Mouse (Mus musculus) monocyte, adult 5-6 weeks (primary cell): ENCODE measurements around the gene Cope. TPM values are rescaled to one million over a fixed set of nuclear protein-coding genes. Genes with fewer than 3 reads are reported as not detected.

Experiments used
- ATAC-seq: fragments of 153-309, 156-312 bp; replicated peaks from 2 replicates; pipeline ENCODE4 v1.8.0; 2017; ENCODE audit warnings: mild to moderate bottlenecking; ENCODE audit not compliant: low TSS enrichment, insufficient number of reproducible peaks, severe bottlenecking, poor library complexity, low FRiP score
- total RNA-seq: library from RNA; stranded (forward); fragments of 200-1000, 200-491, 200-594 nt; gene quantifications from 3 replicates; pipeline ENCODE4 v1.2.3, GENCODE M21; 2017

Cope gene
- total RNA-seq, 1 experiment from 2014 or later, result 108 TPM

- no peak for ATAC-seq
Observed at GRCm38 (mm10) chr8:70340659-70341058, 38.3 kb downstream of the Cope start.

- ATAC-seq, result peak; percentile 36
Observed at GRCm38 (mm10) chr8:70342007-70342406, 39.7 kb downstream of the Cope start.

DNA sequence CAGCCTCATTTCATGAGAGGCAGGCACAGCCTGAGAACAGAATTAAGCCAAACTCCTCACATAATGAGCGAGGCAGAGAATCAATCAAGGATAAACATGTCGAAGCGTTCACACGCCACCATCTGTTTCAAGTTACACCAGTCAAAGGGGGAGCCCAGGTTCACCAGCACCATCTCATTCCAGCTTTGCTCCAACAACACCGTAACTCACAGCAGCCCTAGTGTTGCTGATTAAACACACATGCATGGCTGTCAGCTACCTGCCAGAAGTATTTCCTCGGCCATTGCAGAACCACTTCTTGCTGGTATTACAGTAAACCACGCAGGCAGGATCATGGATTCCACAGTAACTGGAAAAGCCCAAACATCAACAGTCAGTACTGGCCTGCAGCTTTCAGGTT, 40.8 kb downstream of the Cope start:
- ATAC-seq, result no peak

GRCm38 (mm10) chr8:70343696-70344095, 41.4 kb downstream of the Cope start:
- ATAC-seq, result no peak

DNA sequence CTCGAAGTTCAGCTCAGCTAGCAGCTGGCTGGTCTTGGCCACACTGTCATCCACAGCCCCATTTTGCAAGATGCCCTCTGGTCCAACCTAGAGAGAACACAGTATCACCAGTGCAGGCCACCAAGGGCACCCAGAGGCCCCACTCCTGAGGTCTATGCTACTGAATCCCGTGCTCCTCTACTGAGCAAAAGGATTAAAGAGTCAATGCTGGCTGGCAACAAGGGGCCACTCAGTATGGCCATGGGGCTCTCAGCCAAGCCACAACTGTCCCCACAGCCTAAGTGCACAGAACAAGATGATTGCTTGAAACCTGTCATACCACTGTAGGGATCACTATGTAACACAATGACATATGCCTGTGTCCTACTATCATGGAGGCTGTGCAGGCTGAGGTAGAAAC, 42.0 kb downstream of the Cope start:
- ATAC-seq, result no peak

DNA sequence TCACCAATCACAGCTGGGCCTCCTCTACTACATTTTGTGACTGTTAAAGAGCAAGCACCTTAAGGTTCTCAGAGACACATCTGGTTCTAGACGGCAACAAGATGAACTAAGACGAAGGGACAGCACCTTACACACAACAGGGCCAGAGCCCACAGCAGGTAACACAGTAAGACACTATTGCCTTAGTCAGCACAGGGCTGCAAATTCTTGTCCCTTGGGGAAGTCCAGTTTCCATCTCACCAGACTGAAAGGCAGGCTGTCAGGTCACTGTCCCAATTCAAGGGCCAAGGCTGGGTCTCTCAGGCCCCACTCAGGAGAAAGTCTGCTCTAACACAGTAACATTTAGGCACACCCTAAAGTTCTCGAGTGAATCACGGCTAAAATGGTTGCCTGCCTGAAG, 45.1 kb downstream of the Cope start:
- no peak for ATAC-seq

GRCm38 (mm10) chr8:70347860-70348420, 45.6 kb downstream of the Cope start:
- no peak for ATAC-seq

DNA sequence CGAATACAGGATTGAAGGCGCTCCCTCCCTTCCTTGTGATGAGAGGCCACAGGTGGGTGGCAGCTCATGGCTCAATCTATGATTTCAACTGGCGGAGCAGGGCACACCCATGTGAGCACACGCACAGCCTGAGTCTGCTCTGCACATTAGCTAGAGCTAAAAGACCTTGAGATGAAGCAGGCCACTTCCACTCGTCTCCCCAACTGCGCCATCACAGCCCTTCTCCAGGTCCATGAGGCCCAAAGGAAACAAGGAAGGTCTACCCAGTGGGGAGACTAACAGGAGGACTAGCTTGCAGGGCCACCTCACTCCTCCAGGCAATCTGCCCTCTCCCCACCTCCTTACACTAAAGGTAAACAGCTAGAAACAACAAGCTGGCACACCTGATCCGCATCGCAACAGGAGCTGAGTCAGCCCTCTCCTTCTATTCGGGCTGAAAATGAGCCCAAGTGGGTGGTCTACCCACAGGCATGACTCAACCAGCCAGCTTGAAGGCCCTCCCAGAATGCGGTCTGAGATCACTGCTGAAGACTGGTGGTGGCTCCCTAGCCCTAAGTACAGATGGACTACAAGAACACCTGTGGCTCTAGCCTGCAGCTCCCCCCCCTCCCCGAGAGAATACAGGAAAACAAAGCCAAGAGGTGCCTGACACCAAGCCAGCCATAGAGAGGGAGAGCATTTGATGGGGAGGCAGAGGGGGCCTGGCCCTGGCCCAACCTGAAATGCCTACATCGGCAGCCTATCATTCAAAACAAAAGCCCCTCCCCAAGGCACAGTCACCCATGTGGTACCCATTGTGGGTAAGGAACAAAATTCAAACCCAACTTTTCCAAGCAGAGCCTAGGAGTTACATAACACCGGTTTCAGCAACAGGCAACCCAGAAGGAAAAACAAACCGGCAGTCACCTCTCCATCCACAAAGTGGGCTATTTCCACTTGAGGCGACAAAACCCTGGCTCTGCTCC, 49.0 kb downstream of the Cope start:
- ATAC-seq, result no peak

GRCm38 (mm10) chr8:70352000-70352384, 49.7 kb downstream of the Cope start:
- no peak for ATAC-seq

DNA sequence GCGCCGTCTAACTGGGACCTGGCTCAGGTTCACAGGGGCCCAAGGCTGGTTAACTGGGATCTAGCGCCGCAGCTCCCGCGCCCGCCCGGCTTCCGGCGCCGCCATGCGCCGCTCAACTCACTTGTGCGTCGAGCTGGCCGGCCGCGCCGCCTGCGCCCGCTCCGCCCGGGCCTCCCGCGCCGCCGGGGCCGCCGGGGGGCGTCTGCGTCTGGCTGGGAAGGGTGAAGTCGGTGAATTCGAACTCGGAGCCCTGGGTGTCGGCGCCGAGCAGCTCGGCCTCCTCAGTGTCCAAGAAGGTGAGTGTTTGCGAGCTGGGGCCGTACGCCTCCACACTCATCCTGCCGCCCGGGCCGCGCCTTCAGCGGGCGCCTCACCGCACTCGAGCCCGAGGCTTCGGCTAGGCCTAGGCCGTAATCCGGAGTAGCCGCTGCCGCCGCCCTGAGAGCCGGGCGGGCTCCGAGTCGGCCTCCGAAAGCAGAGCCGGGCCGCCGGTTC, 50.4 kb downstream of the Cope start:
- no peak for ATAC-seq

GRCm38 (mm10) chr8:70353194-70353817, 51.0 kb downstream of the Cope start, which contains the start of gene Upf1:
Upf1 (minus strand) TSS chr8:70353278.
- ATAC-seq, result peak; percentile 82

DNA sequence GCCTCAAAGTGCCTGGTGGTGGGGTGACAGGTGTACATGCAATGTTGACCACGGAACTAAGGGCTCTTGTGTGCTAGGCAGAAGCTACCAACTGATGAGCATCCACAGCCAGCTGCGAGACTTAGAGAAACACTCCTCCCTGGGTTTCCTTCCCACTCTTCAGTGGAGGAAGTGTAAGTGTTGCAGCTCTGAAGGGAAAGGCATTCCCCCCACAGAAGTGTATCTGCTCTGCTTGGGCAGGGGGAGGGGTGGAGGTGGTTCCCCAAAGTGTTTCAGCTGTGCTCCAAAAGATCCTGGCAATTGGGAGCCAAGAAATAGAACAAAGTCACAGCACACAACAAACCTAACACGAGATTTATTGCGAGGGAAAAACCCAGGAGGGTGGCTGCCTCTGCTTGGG, 51.7 kb downstream of the Cope start:
- no peak for ATAC-seq

DNA sequence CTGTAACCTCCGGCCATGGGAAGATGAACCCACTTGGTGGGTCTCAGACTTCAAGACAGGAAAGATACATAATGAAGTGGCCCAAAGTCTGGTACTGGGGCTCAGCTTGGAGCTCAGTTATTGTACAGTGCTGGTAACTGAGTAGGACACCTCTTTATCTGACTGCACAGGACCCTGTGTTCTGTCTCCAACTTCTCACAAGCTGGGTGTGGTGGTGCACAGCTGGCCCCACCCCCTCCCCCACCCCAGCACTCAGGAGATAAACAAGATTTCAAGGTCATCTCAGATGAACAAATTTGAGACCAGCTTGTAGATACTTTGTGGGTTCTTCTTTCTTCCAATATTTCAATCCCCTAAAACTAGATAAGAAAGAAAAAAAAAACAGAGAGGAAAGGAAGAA, 53.8 kb downstream of the Cope start:
- no peak for ATAC-seq

GRCm38 (mm10) chr8:70359411-70359810, 57.1 kb downstream of the Cope start:
- no peak for ATAC-seq

DNA sequence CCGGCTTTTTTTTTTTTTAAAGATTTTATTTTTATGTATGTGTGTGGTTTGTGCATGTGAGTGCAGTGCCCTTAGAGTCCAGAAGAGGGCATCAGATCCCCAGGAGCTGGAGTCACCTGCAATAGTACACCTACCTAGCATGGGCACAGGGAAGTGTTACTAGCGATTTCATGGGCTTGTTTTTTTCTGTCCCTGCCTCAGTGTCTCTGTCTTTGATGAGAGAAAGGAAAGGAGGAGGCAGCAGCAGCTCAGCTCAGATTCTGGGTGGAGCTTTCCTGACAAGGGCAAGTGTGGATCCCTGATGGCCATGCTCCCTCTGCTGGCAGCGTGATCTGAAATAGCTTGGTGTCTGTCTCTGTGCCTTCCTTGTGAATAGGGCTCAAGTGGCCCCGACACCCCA, 58.5 kb downstream of the Cope start:
- no peak for ATAC-seq

DNA sequence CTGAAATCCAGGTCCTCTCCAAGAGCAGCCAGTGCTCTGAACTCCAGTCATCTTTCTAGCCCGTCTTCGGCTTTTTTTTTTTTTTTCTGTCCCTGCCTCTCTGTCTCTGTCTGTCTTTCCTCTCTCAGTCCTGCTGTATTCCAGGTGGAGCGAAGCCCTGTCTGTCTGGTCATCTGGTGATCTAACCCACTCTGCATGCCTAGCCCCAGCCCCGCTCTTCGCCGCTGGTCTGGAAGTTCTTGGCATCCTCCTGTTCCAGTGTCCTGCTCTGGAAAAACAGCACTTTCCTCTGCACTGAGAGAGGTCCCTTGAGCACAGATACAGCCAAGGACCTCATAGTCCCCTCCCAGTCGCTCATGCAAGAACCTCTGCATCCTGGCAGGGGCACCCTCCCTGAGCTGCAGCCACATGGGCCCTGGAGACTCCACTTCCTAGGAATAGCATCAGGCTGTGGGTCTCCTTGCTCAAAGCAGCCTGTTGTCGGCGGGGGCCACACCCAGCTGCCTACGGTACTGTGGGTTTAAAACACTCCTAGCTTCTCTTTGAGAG, 59.2 kb downstream of the Cope start:
- no peak for ATAC-seq
